Mouse (Mus musculus): ENCODE measurements around the gene Ptar1.

Ptar1 gene

DNA sequence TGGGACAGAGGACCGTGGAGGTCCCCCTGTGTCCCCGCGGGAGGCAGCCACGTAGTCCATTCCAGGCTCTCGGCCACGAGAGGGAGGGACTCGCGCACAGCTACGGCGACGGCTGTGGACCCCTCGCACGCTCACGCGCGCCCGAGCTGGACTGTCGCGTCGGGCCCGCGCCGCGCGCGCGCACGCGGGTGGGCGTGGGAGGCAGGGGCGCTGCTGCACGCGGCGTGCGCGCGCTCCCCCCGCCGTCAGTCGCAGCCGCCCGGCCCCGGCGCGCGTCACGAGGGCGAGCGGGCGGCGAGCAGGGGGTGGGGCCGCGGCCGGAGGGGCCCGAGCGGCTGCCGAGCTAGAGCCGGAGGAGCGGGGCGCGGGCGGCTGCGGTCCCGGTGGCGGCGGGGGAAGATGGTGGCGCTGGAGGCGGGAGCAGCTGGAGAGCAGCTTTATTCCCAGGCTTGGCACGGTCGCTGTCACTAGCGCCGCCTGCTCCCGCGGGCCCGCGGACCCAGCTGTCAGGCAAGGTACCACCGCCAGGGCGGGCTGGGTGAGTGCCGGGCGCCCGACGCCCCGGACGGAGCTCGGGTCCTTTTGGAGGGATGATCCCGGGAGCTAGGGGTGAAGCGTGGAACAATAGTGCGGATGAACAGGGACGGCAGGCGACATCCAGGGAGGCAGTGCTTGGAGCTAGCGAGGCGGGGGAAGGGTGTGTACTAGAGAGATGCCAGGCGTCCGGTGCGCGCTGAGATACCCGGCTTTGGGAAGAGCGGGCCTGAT, 71.5 kb downstream of the Ptar1 start, which contains the start of gene Apba1:
Apba1 (plus strand) TSS at position 334 of the 768 bp plus-strand sequence.
- ATAC-seq (ENCODE audit: low TSS enrichment): peak; percentile 66

DNA sequence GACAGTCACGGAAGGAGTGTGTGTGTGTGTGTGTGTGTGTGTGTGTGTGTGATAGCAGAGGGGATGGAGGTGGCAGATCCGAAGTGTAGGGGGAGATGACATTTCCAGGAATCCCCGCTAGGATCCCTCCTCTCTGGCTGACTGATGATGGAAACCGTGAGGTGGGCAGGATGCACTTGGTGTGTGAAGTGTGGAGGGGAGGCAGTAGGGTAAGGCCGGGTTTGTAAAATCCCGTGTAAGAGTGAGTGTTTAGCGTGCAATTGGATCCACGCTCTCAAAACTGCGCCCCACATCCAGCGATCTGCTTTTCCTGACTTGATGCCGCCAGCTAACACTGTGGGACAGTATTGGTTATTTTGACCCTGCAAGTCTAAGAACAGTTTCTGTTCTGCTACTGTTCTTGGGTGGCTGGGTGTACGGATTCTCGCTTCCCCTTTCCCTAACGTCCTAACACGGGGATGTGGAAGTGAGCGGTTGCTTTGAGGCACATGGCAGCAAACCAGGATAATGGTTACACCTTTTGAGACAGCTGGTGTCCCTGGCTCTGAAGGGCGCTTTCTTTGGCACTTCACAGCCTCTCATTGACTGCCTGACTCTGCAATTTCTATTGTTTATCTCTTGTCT, 72.2 kb downstream of the Ptar1 start:
- peak; percentile 43 for ATAC-seq (ENCODE audit: low TSS enrichment)

DNA sequence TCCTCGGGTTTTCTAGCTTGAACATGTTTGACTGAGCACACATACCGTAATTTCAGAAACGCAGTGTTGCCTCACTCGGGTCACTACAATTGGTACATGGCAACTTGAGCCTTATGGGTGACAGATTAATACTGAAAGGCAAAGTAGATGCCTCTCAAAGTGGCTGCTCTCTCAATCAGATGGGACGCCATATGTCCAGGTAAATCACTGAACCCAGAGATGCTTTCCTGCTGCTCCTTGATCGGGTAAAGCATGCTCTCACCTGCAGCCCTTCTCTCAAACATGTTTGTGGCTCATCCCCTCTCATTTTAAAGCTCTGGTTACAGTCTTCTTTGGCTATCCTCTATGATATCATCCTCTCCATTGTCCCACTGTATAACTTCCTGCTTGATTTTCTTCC, 76.1 kb downstream of the Ptar1 start:
- no peak for ATAC-seq (ENCODE audit: low TSS enrichment)

DNA sequence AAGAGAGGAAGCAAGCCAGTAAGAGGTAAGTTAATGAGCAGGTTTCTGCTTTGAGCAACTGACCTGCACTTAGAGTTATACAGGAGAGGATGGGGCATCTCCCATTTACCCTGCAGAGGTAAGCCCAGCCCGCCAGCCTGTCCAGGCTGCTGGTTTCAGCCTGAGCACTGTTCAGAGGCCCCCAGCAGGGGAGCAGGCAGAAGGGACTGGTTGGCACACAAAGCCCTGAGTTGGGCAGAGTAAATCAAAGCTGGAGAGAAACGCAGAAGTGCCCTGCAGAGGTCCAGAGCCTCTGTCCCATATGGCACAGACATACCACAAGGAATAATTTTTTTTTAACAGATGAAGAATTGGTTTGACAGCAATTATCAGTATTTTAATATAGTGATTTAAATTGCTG, 76.8 kb downstream of the Ptar1 start:
- ATAC-seq (ENCODE audit: low TSS enrichment): no peak

DNA sequence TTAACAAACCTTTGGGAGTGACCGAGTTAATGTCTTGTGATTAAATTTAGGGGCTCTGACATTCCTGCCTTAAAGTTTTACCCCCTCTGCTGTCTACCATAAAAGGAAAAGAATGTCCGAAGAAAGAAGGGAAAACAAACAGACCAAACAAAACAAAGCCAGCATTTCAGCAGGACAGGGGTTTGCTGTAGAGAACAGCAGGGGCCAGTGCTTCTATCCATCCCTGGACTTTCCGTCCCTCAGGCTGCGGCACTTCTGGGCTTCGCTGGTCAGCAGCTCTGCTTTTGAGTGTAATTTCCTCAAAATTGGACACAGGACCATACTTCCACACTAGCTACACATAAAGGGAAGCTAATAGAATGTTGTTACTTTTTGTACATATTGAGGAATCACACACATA, 81.6 kb downstream of the Ptar1 start:
- no peak for ATAC-seq (ENCODE audit: low TSS enrichment)

DNA sequence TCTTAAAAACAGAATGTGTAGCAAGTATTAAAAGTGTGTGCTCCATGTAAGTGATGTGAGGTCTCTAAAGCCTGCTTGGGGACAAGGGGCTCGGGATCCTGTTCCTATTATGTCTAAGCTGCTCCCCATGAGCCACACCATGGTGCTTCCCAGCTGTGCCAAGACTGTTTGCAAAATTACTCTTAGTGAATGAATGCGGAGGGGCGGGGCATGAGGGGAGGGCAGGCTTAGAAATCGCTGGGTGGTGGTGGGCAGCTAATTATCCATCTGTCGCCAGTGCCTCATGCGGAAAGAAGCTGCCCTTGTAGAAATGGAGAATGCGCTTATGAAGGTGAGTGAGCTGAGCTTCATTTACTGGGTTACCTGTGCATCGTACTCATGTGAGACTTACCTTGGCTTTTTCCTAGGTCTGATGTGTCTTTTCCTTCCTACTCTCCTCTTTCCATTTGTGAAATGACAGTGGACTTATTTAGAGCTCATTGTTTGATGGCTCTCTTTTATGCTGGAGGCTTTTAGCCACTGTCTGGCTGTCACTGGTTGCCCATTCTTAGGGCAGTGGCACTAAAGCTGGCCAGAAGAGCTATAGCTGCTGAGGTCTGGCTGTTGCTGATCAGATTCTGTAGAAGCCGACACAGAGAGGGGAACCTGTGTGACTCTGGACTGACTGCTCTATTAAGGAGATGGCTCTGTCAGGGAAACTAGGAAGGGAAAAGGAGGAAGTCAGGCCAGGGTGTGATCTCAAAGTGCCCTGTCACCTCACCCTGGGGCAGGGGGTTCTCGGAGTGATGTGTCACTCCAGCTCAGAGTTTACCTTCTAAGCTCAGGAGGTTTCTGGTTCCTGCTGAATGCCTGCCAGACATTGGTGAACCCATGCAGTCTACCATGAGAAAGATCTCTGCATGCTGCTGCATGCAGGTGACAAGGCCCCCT, 83.5 kb downstream of the Ptar1 start:
- ATAC-seq (ENCODE audit: low TSS enrichment): no peak

DNA sequence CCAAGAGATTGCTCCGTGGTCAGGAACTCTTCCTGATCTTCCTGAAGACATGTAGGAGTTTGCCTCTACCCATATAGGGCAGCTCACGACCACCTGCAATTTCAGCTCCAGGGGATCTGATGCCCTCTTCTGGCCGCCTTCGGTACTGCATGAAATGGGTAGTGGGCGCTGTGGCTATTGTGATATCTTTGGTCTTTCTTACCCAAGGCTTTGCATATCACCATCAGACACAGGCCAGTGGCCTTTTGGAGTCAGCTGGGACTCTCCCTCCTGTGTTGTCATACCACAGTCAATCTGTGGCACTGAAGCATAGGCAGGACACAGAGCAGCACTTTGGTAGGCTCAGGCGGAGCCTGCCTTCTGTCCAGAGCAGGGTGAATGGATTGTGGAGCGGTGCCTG, 84.7 kb downstream of the Ptar1 start:
- no peak for ATAC-seq (ENCODE audit: low TSS enrichment)

DNA sequence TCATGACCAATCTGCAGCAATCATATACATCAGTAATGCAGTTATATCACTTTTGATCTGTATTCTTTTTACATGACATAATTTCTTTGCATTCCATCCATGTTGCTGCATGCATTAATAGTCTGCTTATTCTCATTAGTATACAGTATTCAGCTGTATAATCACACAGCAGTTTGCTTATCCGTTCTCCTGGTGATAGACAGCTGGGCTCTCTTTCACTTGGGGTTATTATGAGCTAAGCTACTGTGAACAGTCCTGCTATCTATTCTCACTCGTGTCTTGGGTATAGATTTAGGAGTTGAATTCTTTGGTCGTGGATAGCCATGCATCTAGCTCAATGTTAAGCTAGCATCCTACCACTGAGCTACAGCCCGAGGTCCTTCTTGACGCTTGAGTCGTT, 88.1 kb downstream of the Ptar1 start:
- ATAC-seq (ENCODE audit: low TSS enrichment): no peak

DNA sequence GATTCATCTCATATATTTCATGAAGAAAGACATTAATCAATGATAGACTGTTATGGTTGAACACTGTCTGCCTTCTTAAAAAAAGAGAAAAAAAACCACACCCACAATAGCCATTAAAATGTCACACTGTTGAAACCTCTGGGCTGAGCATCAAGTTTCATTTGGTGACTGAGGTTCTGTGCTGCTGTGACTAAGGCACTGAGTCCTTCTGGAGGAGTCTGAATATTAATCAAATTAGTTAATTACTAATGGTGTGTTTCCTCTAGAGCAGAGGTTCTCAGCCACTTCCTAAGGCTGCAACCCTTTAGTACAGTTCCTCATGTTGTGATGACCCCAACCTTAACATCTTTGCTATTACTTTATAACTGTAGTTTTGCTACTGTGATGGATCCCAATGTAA, 91.9 kb downstream of the Ptar1 start:
- ATAC-seq (ENCODE audit: low TSS enrichment): no peak

DNA sequence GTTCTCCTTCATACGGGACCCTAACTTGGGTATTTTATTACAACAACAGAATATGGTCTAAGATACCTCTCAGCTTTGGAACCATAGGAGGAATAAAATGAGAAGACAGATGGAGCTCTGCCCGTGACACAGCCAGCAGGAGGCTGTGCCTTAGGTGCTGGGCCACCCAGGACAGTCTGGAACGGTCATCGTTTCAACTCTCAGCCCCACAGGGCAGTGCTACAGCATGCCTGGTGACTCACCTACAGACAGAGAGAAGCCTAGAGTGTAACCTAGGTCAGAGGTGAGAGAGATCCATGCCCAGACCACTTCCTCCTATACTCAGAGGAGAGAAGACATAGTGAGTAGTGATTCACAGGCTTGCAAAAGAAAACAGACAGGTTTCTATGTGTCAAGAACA, 92.9 kb downstream of the Ptar1 start:
- ATAC-seq (ENCODE audit: low TSS enrichment): no peak

All from frontal cortex, adult (tissue).